Mouse (Mus musculus) megakaryocyte, embryonic 14.5 days (primary cell): ENCODE measurements at regions not wholly inside any gene's neighbourhood (a gene's known extent, or its start where the extent isn't known, plus 50 kb on each side); places are given as distances from the start of the nearest gene placed in this dataset.

Experiments
- FLI1 ChIP-seq: IDR thresholded peaks from 2 replicates; pipeline ENCODE4 v1.6.1; 2012; ENCODE audit warnings: low read length, inconsistent platforms, mixed read lengths
- GATA1 ChIP-seq: IDR thresholded peaks from 3 replicates; pipeline ENCODE4 v1.6.1; 2012; ENCODE audit warnings: mixed read lengths, low read length, inconsistent platforms, borderline replicate concordance

GRCm38 (mm10) chr14:74117686-74118085 is 456.7 kb downstream of the Gm21750 start:
- no peak for TF ChIP-seq FLI1
- no peak for TF ChIP-seq GATA1
